Mouse (Mus musculus): ENCODE data around the gene Elmo1. TPM values are rescaled to one million over a fixed set of nuclear protein-coding genes. Genes with fewer than 3 reads are reported as not detected.

The Elmo1 gene
- total RNA-seq, 4 experiments from 2014 or later = 10.9 to 15.1 (median 13.8) TPM

DNA sequence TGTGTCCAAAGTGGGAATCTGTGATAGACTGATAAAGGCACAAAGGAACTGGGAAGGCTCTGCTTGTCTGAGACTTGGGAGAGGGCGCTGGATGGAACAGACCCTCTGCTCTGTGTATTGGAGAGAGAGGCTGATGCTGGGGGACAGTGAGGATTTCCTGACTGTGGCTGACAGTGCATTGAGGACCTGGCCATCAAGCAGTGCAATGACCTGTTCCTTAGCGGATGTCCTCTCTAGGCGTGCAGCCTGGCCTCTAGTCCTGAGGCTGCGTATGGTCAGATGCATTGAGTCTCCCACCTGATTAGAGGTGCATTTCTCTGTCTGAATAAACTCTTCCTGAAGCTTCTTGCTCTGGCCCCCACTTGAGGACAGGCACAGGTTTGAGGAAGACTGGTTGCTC lies 384.2 kb downstream of the Elmo1 start:
- DNase-seq = no peak

DNA sequence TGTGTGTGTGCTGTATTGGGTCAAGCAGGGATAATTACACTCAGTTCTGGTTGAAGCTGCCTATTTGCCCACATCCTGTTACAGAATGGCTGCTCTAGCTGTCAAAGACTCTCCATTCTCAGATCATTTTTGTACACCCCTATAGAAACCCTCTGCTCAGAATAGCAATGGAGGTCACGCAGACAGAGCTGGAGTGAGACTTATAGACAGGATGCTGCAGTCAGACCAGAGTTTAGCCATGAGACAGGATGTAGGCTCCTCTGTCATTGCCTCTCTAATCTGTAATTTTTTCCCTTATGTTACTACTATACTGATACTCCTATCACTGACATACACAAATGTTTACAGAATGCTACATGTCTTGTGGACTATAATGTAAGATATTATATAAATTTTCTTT lies 391.4 kb downstream of the Elmo1 start:
- DNase-seq = no peak

GRCm38 (mm10) chr13:20489110-20489509 lies 398.7 kb downstream of the Elmo1 start:
- DNase-seq = no peak

- no peak for DNase-seq
Measured at GRCm38 (mm10) chr13:20489698-20490417, 399.5 kb downstream of the Elmo1 start.

DNA sequence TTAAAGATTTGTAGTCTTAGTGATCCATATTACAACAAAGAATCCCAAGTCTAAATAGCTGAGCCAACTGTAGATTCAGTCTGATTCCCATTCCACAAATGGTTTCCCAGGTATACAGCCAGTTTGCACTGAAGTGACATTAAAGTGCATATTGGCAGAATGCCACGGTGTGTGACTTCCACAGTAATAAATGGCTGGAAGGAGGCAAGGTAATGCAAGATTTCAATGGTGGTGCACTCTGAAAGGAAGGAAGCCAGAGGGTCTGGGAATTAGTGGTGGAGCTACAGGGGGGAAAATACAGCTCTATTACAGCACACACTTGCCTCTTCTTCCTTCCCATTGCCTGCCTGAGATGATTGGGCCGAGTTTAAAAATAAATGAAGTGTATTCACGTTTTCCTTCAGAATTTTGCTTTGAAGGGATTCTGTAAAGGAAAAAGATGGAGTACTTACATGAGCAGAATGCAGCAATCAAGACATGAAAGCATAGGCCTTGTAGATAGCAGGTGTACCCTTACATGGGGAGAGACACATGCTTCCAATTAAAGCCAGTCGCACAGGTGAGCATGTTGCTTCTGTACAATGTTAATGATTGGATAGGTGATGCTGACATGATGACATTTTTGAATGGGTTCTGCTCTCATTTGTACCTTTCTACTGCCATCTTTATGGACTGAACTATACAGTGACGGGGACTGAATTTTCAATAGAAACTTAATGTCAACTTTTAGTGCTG lies 400.6 kb downstream of the Elmo1 start:
- no peak for DNase-seq

DNA sequence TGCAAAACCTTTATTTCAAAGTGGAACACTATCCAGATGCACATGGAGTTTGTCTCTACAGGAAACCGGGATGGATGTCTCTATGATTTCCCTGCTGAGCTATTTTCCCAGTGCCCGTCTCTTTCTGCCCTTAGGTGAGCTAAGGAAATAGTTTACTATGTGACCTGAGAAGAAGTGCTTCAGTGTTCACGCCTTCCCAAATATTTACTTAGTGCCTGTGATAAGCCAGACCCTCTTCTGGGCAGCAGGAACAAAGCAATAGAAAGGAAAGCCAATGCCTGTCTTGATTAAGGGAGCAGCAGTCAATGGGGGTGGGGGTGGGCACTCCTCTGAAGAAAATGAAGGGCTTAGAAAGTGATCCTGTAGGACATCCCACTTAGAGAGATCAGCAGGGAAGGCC lies 401.3 kb downstream of the Elmo1 start:
- no peak for DNase-seq

- no peak for DNase-seq
Measured at GRCm38 (mm10) chr13:20494047-20494739, 403.8 kb downstream of the Elmo1 start.

GRCm38 (mm10) chr13:20501923-20502322 lies 411.5 kb downstream of the Elmo1 start:
- DNase-seq = no peak

GRCm38 (mm10) chr13:20503371-20503770 lies 413.0 kb downstream of the Elmo1 start:
- DNase-seq = no peak

- no peak for DNase-seq
Measured at GRCm38 (mm10) chr13:20507381-20508129, 417.2 kb downstream of the Elmo1 start.

DNA sequence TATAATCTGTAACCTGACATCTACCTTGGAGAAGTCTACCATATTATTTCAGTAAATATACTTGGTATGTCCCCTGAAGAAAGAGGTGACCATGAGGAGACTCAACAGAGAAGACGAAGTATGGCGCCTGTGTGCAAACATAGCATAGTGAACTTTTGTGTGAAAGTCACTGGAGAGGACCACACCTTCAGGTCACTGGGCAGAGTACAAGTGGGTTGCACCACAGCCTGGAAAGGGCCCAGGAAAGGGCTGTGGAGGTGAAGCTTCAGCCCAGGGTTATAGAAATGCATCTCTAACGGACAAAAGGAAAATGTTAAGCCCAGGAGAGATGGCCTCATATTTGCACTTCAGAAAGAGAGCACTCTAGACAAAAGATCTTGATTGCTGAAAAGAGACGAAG lies 420.6 kb downstream of the Elmo1 start:
- DNase-seq = no peak

GRCm38 (mm10) chr13:20512317-20513240 lies 422.2 kb downstream of the Elmo1 start:
- no peak for DNase-seq

DNA sequence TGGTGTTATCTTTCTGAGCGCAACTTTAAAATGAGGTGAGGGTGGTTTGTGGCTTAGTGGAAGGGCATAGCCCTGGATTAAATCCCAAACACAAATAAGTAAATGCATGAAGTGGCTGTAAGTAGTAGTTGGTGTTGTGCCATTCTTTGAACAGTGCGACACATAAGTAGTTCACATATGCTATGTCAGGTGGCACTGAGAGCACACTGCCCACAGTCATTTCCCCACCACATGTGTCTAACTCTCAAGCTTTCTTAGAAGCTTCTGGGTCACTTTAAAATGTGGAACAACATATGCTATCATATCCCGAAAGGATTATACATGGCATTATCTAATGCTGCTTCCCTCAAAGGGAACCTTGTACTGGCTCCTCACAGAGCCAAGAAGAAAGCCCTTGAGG lies 424.3 kb downstream of the Elmo1 start:
- DNase-seq = no peak

DNA sequence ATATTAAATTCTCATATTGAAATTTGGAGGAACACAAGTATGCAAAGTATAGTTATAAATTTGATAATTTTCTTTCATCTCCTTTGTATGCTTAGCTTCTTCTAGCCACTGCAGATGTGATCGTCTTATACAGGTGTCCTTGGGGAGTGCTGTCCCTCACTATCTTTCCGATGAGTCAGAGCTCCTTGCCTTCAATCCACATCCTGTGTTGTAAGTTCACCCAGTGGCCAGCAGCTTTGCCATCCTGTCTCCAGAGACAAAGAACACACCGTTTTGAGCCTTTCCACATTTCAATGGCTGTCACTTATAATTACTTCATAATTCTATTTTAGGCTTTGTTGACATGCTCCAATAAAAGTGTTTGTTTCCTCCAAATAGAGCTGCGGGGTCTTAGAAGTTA lies 425.7 kb downstream of the Elmo1 start:
- DNase-seq = no peak

- DNase-seq = no peak
Measured at GRCm38 (mm10) chr13:20517702-20518101, 427.3 kb downstream of the Elmo1 start.

GRCm38 (mm10) chr13:20521492-20521891 lies 431.1 kb downstream of the Elmo1 start:
- no peak for DNase-seq

- DNase-seq = no peak
Measured at GRCm38 (mm10) chr13:20523671-20524070, 433.3 kb downstream of the Elmo1 start.

DNA sequence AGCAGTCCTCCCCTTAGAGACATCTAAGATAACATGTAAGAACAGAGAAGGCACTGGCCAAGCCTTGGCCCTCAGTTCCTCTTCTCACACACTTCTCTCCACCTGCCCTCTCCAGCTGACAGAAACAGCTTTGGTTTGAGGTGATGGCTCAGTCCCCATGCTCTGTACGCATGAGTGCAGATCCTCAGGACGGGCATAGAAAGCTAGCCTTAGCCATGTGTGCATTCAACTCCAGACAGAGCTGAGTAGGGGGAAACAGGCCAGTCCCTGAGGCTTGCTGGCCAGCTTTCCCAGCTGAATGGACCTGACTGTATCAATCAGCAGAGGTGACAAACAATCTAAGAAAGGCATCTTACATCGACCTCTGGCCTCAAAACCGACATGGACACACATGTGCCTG lies 435.4 kb downstream of the Elmo1 start:
- DNase-seq = no peak

DNA sequence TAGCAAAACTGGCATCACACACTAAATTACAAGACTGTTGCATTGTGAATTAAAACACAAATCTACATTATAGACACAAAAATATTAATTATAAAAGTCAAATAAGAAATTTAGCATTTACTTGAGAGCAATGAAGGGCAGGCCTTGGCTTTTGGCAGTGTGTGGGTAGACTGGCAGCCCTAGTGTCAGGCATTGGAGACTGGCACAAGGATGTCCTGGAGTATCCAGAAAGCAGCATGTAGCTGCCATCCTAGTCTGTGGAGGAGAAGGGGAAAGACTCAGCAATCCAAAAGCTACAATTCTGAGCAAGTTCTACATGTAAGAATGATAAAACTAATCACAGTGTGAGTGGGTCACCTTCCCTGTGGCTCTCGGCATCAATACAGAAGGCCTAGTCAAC lies 446.7 kb downstream of the Elmo1 start:
- no peak for DNase-seq

DNA sequence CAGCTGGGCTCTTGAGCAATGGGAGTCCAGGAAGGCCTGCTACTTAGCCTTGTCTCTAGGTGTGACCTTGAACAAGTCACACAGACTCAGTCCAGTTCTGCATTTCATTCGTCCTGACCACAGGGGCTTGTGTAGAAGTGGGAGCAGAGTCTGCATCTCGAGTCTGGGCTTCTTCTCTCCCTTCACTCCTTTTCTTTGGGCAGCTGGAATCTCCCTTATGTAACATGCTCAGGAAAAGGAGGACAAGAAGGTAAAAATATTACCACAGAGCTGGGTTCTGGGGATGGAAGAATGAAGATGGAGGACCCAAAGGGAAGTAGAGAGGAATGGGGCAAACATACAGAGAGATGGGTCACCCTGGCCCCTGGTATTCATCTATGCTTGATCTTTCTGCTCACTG lies 447.1 kb downstream of the Elmo1 start:
- no peak for DNase-seq

- DNase-seq = no peak
Measured at GRCm38 (mm10) chr13:20538216-20539070, 448.0 kb downstream of the Elmo1 start.

Data from adrenal gland, adult 8-10 months (tissue).